Mouse (Mus musculus): ENCODE measurements around the gene Pkd1l2.
A peak's percentile ranks its signal among the peaks of the same experiment; 100 is the strongest.

Pkd1l2 gene

DNA sequence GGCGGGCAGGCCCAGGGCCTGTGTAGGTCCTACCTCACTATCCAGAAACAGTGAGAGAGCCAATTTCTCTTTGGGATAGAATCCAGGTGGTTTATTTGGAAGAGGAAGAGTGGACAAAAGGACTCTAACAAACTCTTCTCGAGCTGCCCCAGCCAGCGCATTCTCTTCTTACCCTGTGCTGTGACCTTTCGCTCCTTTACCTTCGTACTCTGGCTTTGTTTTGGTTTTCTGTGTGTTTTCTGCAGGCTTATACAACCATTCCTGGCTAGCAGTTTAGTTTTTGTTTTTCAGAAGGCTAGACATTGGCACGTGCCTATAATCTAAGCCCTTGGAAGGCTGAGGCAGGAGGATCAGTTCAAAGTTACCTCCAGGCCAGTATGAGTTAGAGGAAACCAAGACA lies 112.7 kb downstream of the Pkd1l2 start:
- no peak for DNase-seq (ENCODE audit: low read depth)

DNA sequence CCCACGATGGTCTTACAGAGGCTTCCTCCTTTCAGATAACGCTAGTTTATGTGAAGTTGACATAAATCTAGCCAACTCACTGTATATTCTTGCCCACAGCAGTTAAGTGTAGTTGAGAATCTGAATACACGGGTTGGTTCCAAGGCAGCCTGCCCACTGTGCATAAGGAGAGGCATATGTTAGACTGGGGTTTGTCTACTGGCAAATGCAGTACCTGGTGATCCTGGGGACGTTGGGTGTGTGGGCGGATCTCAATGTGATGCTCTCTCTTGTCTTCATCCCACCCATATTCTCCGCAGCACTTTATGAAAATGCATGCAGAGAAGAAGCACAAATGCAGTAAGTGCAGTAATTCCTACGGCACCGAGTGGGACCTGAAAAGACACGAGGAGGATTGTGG lies 127.8 kb downstream of the Pkd1l2 start:
- no peak for DNase-seq (ENCODE audit: low read depth)

DNA sequence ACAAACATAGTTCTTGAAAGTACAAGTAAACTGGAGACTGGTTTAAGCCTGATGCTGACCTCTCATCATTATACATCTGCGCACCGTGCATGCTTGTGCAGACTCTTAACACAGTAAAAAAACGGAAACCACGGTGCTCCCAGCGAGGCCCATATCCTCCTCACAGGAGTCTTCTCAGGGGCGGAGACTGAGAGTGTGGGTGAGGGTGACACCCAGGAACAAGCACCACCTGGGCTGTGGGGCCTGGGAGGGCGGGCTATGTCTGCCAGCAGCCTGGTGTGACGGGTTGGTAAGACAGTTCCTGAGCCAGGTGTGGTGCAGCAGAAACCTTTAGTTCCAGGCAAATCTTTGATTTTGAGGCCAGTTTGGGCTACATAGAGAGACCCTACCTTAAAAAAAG lies 129.8 kb downstream of the Pkd1l2 start:
- DNase-seq (ENCODE audit: low read depth), result peak; percentile 71

DNA sequence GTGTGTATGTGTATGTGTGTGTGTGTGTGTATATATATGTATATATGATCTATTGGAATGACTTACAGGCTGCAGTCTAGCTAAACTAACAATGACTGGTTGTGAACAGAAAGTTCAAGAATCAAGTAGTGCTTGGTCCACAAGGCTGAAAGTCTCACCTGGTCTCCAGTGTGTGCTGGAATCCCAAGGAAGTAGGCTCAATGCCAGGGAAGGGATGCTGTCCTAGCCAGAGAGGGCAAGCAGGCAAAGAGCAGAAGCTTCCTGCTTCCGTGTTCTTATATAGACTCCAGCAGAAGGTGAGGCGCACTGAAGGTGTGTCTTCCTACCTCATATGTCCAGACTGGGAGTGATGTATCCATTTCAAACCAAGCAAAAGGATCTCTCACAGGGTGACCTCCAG lies 130.5 kb downstream of the Pkd1l2 start:
- no peak for DNase-seq (ENCODE audit: low read depth)

DNA sequence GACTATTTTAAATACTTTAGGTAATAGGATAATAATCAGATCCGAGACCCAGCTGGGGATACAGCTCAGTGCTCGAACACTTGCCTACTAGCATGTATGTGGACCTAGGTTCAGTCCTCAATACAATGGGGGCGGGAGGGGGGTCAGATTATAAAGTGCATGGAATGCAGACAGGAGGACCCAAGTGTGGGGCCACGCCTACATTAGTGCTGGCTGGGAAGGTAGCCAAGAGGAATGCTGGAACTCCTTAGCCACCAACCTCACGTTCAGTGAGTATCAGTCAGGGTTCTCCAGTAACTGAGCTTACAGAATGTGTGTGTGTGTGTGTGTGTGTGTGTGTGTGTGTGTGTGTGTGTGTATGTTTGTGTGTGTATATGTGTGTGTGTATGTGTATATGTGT lies 130.9 kb downstream of the Pkd1l2 start:
- DNase-seq (ENCODE audit: low read depth), result no peak

DNA sequence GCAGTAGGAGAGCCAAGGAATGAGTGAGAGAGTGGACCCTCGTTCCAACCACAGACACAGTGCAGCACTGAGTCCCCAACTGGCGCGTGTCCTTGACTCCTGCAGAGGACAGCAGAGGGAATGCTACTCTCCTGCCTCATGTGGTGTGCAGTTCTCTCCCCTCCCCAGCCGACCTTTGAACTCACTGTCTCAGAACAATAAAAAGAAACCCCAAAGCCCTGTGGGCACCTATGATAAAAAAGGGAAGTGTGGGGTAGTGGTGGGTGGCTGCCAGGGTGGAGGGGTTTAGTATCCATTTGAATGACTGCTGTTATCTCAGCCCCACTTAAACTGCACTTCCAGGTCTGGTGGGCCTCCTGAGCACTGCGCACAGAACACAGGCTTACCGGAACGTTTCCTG lies 134.7 kb downstream of the Pkd1l2 start:
- no peak for DNase-seq (ENCODE audit: low read depth)

DNA sequence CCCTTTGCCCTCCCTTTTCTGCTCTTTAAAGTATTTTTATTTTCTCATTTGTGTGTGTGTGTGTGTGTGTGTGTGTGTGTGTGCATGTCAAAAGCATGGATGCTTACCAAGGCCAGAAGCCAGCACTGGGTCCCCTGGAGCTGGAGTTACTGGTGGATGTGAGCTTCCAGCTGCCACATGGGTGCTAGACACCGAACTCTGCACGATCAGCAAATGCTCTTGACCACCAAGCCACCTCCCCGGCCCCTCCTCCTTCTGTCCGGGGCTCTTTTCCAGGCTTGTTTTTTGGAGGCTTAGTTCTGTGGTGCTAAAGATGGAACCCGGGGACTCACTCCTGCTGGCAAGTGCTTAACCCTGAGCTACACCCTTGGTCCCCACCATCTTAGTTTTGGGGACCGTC lies 135.4 kb downstream of the Pkd1l2 start:
- no peak for DNase-seq (ENCODE audit: low read depth)

DNA sequence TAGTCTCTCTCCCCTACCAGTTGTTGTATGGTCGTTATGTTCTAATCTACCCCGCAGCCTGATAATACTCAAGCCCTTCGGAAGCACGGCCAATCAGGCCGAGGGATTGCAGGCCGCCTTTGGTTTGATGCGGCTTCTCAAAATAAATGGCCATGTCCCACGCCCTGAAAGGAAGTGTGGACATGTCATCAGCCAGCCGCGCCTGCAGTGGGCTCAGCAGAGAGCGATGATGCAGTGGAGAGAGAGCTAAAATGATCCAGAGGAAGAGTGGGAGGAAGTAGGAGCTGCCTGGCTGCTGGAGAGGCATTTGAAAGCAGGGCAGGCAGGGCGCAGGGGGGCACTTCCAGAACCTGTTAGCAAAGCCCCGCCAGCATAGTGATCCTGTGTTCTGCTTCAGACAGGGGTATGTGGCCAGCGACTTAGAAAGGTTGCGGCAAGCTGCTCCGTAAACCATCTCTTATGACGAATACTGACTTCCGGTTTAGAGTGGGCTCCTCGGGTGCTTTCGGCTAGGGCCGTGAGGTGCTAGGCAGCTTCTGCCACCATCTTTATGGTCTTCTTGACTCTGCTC lies 135.9 kb downstream of the Pkd1l2 start:
- peak; percentile 76 for DNase-seq (ENCODE audit: low read depth)

Measured in induced T-regulatory cell, adult 2 months (primary cell).